Mouse (Mus musculus): ENCODE data around the gene Tfcp2. TPM values are rescaled to one million over a fixed set of nuclear protein-coding genes. Genes with fewer than 3 reads are reported as not detected.

Tfcp2 gene
- total and polyA plus RNA-seq, 3 experiments: 20.4 to 21.5 TPM; not detected in 1

DNA sequence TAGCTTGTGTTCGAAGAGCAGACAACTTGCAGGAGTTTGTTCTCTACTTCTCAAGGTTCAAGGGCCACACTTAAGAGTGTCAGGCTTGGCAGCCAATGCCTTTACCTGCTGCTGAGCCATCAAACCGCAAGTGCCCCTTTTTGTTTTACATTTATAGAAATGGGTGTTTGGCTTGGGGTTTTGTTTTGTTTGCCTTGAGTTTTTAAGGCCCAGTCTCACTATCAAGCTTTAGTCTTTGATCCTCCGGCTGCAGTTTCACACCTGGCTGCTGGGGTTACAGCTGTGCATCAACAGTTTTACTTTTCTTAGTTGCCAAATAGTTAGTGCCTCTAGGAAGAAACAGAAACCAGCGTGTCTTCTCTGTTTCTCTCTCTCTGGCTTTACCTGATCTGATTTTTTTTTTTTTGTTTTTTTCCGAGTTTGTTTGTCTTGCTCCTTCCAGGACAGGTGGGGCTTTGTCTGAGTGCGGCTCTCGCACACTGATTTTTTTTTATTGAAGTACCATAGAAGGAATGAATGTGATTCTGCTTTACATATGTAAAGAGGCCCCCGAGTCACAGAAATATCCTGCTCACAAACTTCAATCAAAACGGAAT is 46.6 kb upstream of the Tfcp2 start:
- peaks cover 4 to 11% of the 10 kb centered on the region in 2 experiments for H3K4me1 ChIP-seq (ENCODE audit: control insufficient read depth in 1 of 2, insufficient read depth in 2 of 2, low read length in 2 of 2)
- TF ChIP-seq ZMIZ1 (IDR thresholded peaks at IDR 0.05; ENCODE audit: low read depth, low read length) (no peak), MYC (IDR thresholded peaks at IDR 0.05; ENCODE audit: low read depth, low read length) (no peak), TBP (IDR thresholded peaks at IDR 0.05; ENCODE audit: low read depth, low read length) (no peak), ZNF384 (IDR thresholded peaks at IDR 0.05; ENCODE audit: low read depth, low read length) (peak; percentile 43; the same call in 1 of the 2 replicates), ETS1 (IDR thresholded peaks at IDR 0.05; ENCODE audit: low read depth, low read length) (no peak), E2F4 (IDR thresholded peaks at IDR 0.05; ENCODE audit: borderline replicate concordance, low read depth, low read length) (no peak), TAL1 (IDR thresholded peaks at IDR 0.05; ENCODE audit: low read length) (no peak), RCOR1 (IDR thresholded peaks at IDR 0.05; ENCODE audit: low read depth, low read length) (peak; percentile 27; the same call in 1 of the 2 replicates), SIN3A (IDR thresholded peaks at IDR 0.05; ENCODE audit: low read length) (no peak), JUND (IDR thresholded peaks at IDR 0.05; ENCODE audit: low read depth, low read length) (no peak), KAT2A (conservative IDR thresholded peaks at IDR 0.05; ENCODE audit: low read depth, low read length) (no peak), ELF1 (IDR thresholded peaks at IDR 0.05; ENCODE audit: low read depth, low read length) (no peak)
- no peaks in the 10 kb centered on the region for H3K9me3 ChIP-seq (replicated peaks; ENCODE audit: insufficient read depth, low read length)
- H3K27me3 ChIP-seq (ENCODE audit: control insufficient read depth in 1 of 2, insufficient read depth in 2 of 2, low read length in 2 of 2): peaks cover 3 to 4% of the 10 kb centered on the region in 2 experiments; a peak in 3 of 4 replicates
- peaks cover 0 to 3% of the 10 kb centered on the region in 2 experiments; a peak in 1 of 4 replicates for H3K36me3 ChIP-seq (ENCODE audit: control insufficient read depth in 1 of 2, insufficient read depth in 2 of 2, low read length in 2 of 2)
- no peaks in the 10 kb centered on the region; the same call in 1 of the 2 replicates for H3K79me2 ChIP-seq (ENCODE audit: control insufficient read depth, insufficient read depth, low read length, poor library complexity)
- no peak overlapping the region for H3K27ac ChIP-seq (ENCODE audit: control insufficient read depth, low read depth, low read length)
- H3K9ac ChIP-seq (ENCODE audit: control insufficient read depth, low read depth, low read length, poor library complexity, severe bottlenecking): peak overlapping the region; percentile 65
- DNase-seq (ENCODE audit: low read depth, low spot score): peak; percentile 41
- H3K4me3 ChIP-seq (ENCODE audit: control insufficient read depth in 1 of 2, insufficient read depth in 1 of 2, low read depth in 2 of 2, low read length in 2 of 2): peak overlapping the region; percentile 60 to 96

DNA sequence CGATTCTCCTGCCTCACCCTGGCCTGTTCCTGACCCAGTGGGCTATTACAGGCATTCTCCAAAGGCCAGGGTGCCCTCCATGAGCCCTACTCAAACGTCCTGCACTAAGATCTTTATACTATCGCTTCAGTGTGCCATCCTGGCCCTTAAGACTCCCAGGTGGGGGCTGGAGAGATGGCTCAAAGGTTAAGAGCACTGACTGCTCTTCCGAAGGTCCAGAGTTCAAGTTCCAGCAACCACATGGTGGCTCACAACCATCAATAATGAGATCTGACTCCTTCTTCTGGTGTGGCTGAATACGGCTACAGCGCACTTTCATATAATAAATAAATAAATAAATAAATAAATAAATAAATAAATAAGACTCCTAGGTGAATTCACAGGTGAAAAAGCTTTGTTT is 41.0 kb upstream of the Tfcp2 start:
- TF ChIP-seq ELF1 (IDR thresholded peaks at IDR 0.05; ENCODE audit: low read depth, low read length): no peak
- Histone ChIP-seq H3K27ac (ENCODE audit: control insufficient read depth, low read depth, low read length) (no peak overlapping the region), H3K4me1 (ENCODE audit: control insufficient read depth in 1 of 2, insufficient read depth in 2 of 2, low read length in 2 of 2) (no peaks in the 10 kb centered on the region), H3K79me2 (ENCODE audit: control insufficient read depth, insufficient read depth, low read length, poor library complexity) (no peaks in the 10 kb centered on the region), H3K27me3 (ENCODE audit: control insufficient read depth in 1 of 2, insufficient read depth in 2 of 2, low read length in 2 of 2) (peaks cover 0 to 3% of the 10 kb centered on the region in 2 experiments; a peak in 2 of 4 replicates), H3K9ac (ENCODE audit: control insufficient read depth, low read depth, low read length, poor library complexity, severe bottlenecking) (no peak overlapping the region), H3K4me3 (ENCODE audit: control insufficient read depth in 1 of 2, insufficient read depth in 1 of 2, low read depth in 2 of 2, low read length in 2 of 2) (no peak overlapping the region), H3K36me3 (ENCODE audit: control insufficient read depth in 1 of 2, insufficient read depth in 2 of 2, low read length in 2 of 2) (no peaks in the 10 kb centered on the region), H3K9me3 (replicated peaks; ENCODE audit: insufficient read depth, low read length) (no peaks in the 10 kb centered on the region)
- DNase-seq (ENCODE audit: low read depth, low spot score): no peak

- Histone ChIP-seq H3K9me3 (replicated peaks; ENCODE audit: insufficient read depth, low read length) (no peaks in the 10 kb centered on the region), H3K27me3 (ENCODE audit: control insufficient read depth in 1 of 2, insufficient read depth in 2 of 2, low read length in 2 of 2) (peaks cover 0 to 3% of the 10 kb centered on the region in 2 experiments; a peak in 2 of 4 replicates), H3K9ac (ENCODE audit: control insufficient read depth, low read depth, low read length, poor library complexity, severe bottlenecking) (no peak overlapping the region), H3K4me3 (ENCODE audit: control insufficient read depth in 1 of 2, insufficient read depth in 1 of 2, low read depth in 2 of 2, low read length in 2 of 2) (no peak overlapping the region), H3K79me2 (ENCODE audit: control insufficient read depth, insufficient read depth, low read length, poor library complexity) (no peaks in the 10 kb centered on the region), H3K4me1 (ENCODE audit: control insufficient read depth in 1 of 2, insufficient read depth in 2 of 2, low read length in 2 of 2) (no peaks in the 10 kb centered on the region), H3K27ac (ENCODE audit: control insufficient read depth, low read depth, low read length) (no peak overlapping the region), H3K36me3 (ENCODE audit: control insufficient read depth in 1 of 2, insufficient read depth in 2 of 2, low read length in 2 of 2) (no peaks in the 10 kb centered on the region)
- TF ChIP-seq USF1 (IDR thresholded peaks at IDR 0.05; ENCODE audit: low read depth, low read length) (no peak), USF2 (IDR thresholded peaks at IDR 0.05; ENCODE audit: borderline replicate concordance in 1 of 2, insufficient read depth in 1 of 2, low read depth in 1 of 2, low read length in 2 of 2) (no peak), KAT2A (conservative IDR thresholded peaks at IDR 0.05; ENCODE audit: low read depth, low read length) (no peak), ZKSCAN1 (IDR thresholded peaks at IDR 0.05; ENCODE audit: low read depth, low read length) (no peak), SIN3A (IDR thresholded peaks at IDR 0.05; ENCODE audit: low read length) (no peak), TCF12 (IDR thresholded peaks at IDR 0.05; ENCODE audit: low read depth, low read length) (no peak)
- no peak for DNase-seq (ENCODE audit: low read depth, low spot score)
Observed at GRCm38 (mm10) chr15:100590436-100590835, 38.6 kb upstream of the Tfcp2 start.
